Mouse (Mus musculus): ENCODE measurements around the gene Poll.

- TF ChIP-seq CTCF (conservative IDR thresholded peaks at IDR 0.05; ENCODE audit: low read length) (no peak), POU5F1 (IDR thresholded peaks at IDR 0.05; ENCODE audit: borderline replicate concordance, low read length) (no peak)
Observed at GRCm38 (mm10) chr19:45531554-45531953, 28.8 kb downstream of the Poll start.
